17 mouse cellular contexts compared by ENCODE assay signal in the genomic region with DNA sequence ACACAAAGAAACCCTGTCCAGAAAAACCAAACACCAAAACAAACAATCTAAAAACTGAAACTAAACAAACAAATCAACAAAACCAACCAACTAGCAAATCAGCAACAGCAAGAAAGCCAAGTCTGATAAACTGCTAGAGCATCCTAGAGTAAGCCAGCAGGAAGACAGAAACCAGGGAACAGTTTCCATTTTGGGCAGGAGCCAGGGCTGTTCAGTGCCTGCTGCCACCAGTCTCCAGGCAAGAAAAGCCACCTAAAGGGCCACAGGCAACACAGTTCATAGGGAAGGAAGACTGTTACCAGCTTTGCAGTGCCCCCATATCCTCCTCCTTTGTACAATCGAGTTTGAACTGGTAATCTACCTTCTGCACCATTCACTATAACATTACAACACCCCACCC.
"Had no signal": no experiment of that assay in that cellular context is flagged by ENCODE, and none has a peak within 500 bp of the region (broad histone marks: within the 10 kb centered on the region; RNA-seq: fewer than 3 reads in every experiment).

No protein-coding gene starts in this region.

- H3K27ac ChIP-seq: left cerebral cortex, adult 2 months; limb, embryonic 10.5 days; limb, embryonic 13.5 days; liver, embryonic 12.5 days; liver, embryonic 15.5 days; lung, embryonic 15.5 days; stomach, postnatal 0 days had no signal

- DNase-seq: kidney, postnatal 14 days; kidney, postnatal 4 days; liver; lung, adult 18-20 months; lung, postnatal 10 days; lung, postnatal 4 days; midbrain, embryonic 14.5 days; thymus, adult 2 months; thymus, postnatal 14 days; thymus, postnatal 4 days had no signal

- H3K4me3 ChIP-seq: left cerebral cortex, adult 2 months; limb, embryonic 10.5 days; limb, embryonic 13.5 days; liver, embryonic 12.5 days; liver, embryonic 15.5 days; lung, embryonic 15.5 days had no signal
